Mouse (Mus musculus): ENCODE measurements around the gene Vcp.
"Not testable (repeated sequence)": the region's sequence is repeated elsewhere in the genome, so short reads cannot be mapped to it uniquely, and the experiment has no call there.

Gene Vcp

GRCm38 (mm10) chr4:43029749-43030148 lies 29.4 kb upstream of the Vcp start:
- no peak for DNase-seq (ENCODE audit: low read depth, low spot score)

- DNase-seq (ENCODE audit: low read depth, low spot score), result no peak
Measured at GRCm38 (mm10) chr4:43029121-43029520, 28.8 kb upstream of the Vcp start.

GRCm38 (mm10) chr4:43025084-43025960 lies 25.0 kb upstream of the Vcp start, which contains the start of gene Pigo:
TSS of gene Pigo (minus strand) at chr4:43025819.
- DNase-seq (ENCODE audit: low read depth, low spot score), result peak; percentile 82

- DNase-seq (ENCODE audit: low read depth, low spot score), result no peak
Measured at GRCm38 (mm10) chr4:43024673-43025072, 24.4 kb upstream of the Vcp start.

- DNase-seq (ENCODE audit: low read depth, low spot score), result no peak
Measured at GRCm38 (mm10) chr4:43021341-43021740, 21.0 kb upstream of the Vcp start.

GRCm38 (mm10) chr4:43020876-43021275 lies 20.6 kb upstream of the Vcp start:
- DNase-seq (ENCODE audit: low read depth, low spot score), result no peak

- DNase-seq (ENCODE audit: low read depth, low spot score), result no peak
Measured at GRCm38 (mm10) chr4:43019641-43020465, 19.5 kb upstream of the Vcp start.

- DNase-seq (ENCODE audit: low read depth, low spot score), result no peak
Measured at GRCm38 (mm10) chr4:43019176-43019575, 18.9 kb upstream of the Vcp start.

GRCm38 (mm10) chr4:43018156-43018555 lies 17.8 kb upstream of the Vcp start:
- no peak for DNase-seq (ENCODE audit: low read depth, low spot score)

- DNase-seq (ENCODE audit: low read depth, low spot score), result no peak
Measured at GRCm38 (mm10) chr4:43012091-43012490, 11.8 kb upstream of the Vcp start.

GRCm38 (mm10) chr4:43010161-43011038 lies 10.1 kb upstream of the Vcp start, which contains the start of gene Fancg:
TSS of gene Fancg (minus strand) at chr4:43010506.
- no peak for DNase-seq (ENCODE audit: low read depth, low spot score)

- DNase-seq (ENCODE audit: low read depth, low spot score), result no peak
Measured at GRCm38 (mm10) chr4:43005765-43006164, 5.5 kb upstream of the Vcp start.

GRCm38 (mm10) chr4:43004951-43005350 lies 4.6 kb upstream of the Vcp start:
- no peak for DNase-seq (ENCODE audit: low read depth, low spot score)

- no peak for DNase-seq (ENCODE audit: low read depth, low spot score)
Measured at GRCm38 (mm10) chr4:43002756-43003439, 2.6 kb upstream of the Vcp start.

GRCm38 (mm10) chr4:43001272-43001671 lies 965 bp upstream of the Vcp start:
- DNase-seq (ENCODE audit: low read depth, low spot score), result no peak

- peak; percentile 43 for DNase-seq (ENCODE audit: low read depth, low spot score)
Measured at GRCm38 (mm10) chr4:42999451-43000140, 711 bp downstream of the Vcp start.

- DNase-seq (ENCODE audit: low read depth, low spot score), result no peak
Measured at GRCm38 (mm10) chr4:42998022-42998421, 2.3 kb downstream of the Vcp start.

- no peak for DNase-seq (ENCODE audit: low read depth, low spot score)
Measured at GRCm38 (mm10) chr4:42988296-42988695, 12.0 kb downstream of the Vcp start.

- DNase-seq (ENCODE audit: low read depth, low spot score), result not testable (repeated sequence)
Measured at GRCm38 (mm10) chr4:42980467-42980866, 19.8 kb downstream of the Vcp start.

GRCm38 (mm10) chr4:42978062-42978461 lies 22.2 kb downstream of the Vcp start:
- no peak for DNase-seq (ENCODE audit: low read depth, low spot score)
